Mouse (Mus musculus) myocyte (in vitro differentiated cells): ENCODE measurements at regions not wholly inside any gene's neighbourhood (a gene's known extent, or its start where the extent isn't known, plus 50 kb on each side); places are given as distances from the start of the nearest gene placed in this dataset.

Experiments
- CEBPB ChIP-seq: IDR thresholded peaks from 2 replicates; pipeline ENCODE4 v1.6.1; 2011; ENCODE audit warnings: mild to moderate bottlenecking, moderate library complexity; ENCODE audit not compliant: poor library complexity, insufficient read depth, severe bottlenecking
- E2F4 ChIP-seq: IDR thresholded peaks from one replicate; pipeline ENCODE4 v1.6.1; 2011; ENCODE audit warnings: mild to moderate bottlenecking, control low read depth, moderate library complexity; ENCODE audit not compliant: insufficient read depth
- MAX ChIP-seq: IDR thresholded peaks from one replicate; pipeline ENCODE4 v1.6.1; 2011; ENCODE audit warnings: low read depth, mild to moderate bottlenecking, control low read depth
- MYOG ChIP-seq, 3 experiments: IDR thresholded peaks; one replicate each; pipeline ENCODE4 v1.6.1; 2011; ENCODE audit warnings: control low read depth in 2 of 3, low read depth in 2 of 3, mild to moderate bottlenecking in 2 of 3; ENCODE audit not compliant: insufficient read length in 2 of 3, control insufficient read depth in 1 of 3, insufficient read depth in 1 of 3
- POLR2A ChIP-seq: IDR thresholded peaks from one replicate; pipeline ENCODE4 v1.6.1; 2011; ENCODE audit warnings: low read depth, mild to moderate bottlenecking, control low read depth, moderate library complexity; ENCODE audit not compliant: insufficient read length
- POLR2AphosphoS2 ChIP-seq: IDR thresholded peaks from one replicate; pipeline ENCODE4 v1.6.1; 2011; ENCODE audit warnings: low read depth, control low read depth; ENCODE audit not compliant: insufficient read length
- REST ChIP-seq: IDR thresholded peaks from one replicate; pipeline ENCODE4 v1.6.1; 2011; ENCODE audit warnings: mild to moderate bottlenecking, control low read depth, moderate library complexity; ENCODE audit not compliant: insufficient read depth, insufficient read length
- SRF ChIP-seq: IDR thresholded peaks from one replicate; pipeline ENCODE4 v1.6.1; 2011; ENCODE audit warnings: low read depth; ENCODE audit not compliant: control insufficient read depth, insufficient read length
- TCF12 ChIP-seq: IDR thresholded peaks from one replicate; pipeline ENCODE4 v1.6.1; 2011; ENCODE audit warnings: mild to moderate bottlenecking, control low read depth; ENCODE audit not compliant: poor library complexity, insufficient read depth, severe bottlenecking
- TCF3 ChIP-seq: IDR thresholded peaks from one replicate; pipeline ENCODE4 v1.6.1; 2011; ENCODE audit warnings: low read depth, control low read depth; ENCODE audit not compliant: insufficient read length
- USF1 ChIP-seq: IDR thresholded peaks from one replicate; pipeline ENCODE4 v1.6.1; 2011; ENCODE audit warnings: low read depth, mild to moderate bottlenecking, control low read depth, moderate library complexity

DNA sequence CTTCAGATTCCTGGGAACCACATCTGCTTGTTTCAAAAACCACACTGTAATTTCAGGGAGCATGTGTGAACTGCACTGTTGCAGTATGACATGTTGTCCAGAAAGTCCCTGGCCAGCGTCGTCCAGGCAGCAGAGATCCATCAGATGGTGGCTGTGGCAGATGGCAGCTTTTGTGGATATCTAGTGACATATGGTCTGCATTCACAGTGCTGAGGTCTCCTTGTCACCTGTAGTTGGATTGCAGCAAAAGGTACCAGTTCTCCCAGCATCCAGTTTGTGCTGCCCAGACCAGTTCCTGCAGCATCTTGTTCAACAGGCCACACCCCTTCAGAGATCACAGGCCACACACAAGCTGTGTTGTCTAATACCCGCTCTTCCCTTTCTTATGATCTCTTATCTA, 80.1 kb upstream of the D1Pas1 start:
- TF ChIP-seq POLR2AphosphoS2 (no peak), POLR2A (no peak), TCF12 (no peak), USF1 (no peak), MAX (no peak), REST (no peak), E2F4 (no peak), CEBPB (no peak), SRF (no peak), TCF3 (no peak), MYOG (IDR thresholded peaks at IDR 0.05; ENCODE audit: control insufficient read depth in 1 of 3, insufficient read depth in 1 of 3, insufficient read length in 2 of 3, low read depth in 2 of 3) (no peak)
